Mouse (Mus musculus) thymus, adult 2 months (tissue): ENCODE data around the gene Zbtb8os. TPM values are rescaled to one million over a fixed set of nuclear protein-coding genes. Genes with fewer than 3 reads are reported as not detected.

Source experiments
- DNase-seq: peaks from one replicate; pipeline ENCODE4 v3.0.0; 2021
- H3K27ac ChIP-seq: fragments of 200-500 bp; 2 replicates; pipeline ENCODE4 v1.5.1; 2012; ENCODE audit warnings: low read length, control low read depth; ENCODE audit not compliant: control insufficient read depth, insufficient read depth
- H3K27me3 ChIP-seq: fragments of 200-500 bp; 2 replicates; pipeline ENCODE4 v1.6.1; 2012; ENCODE audit warnings: mild to moderate bottlenecking, low read length, moderate library complexity, mixed read lengths; ENCODE audit not compliant: control insufficient read depth, insufficient read depth
- H3K36me3 ChIP-seq: fragments of 200-500 bp; 2 replicates; pipeline ENCODE4 v1.6.1; 2012; ENCODE audit warnings: mild to moderate bottlenecking, low read length, moderate library complexity; ENCODE audit not compliant: control insufficient read depth, insufficient read depth
- H3K4me1 ChIP-seq: fragments of 200-500 bp; replicated peaks from 2 replicates; pipeline ENCODE4 v1.6.1; 2012; ENCODE audit warnings: low read length; ENCODE audit not compliant: control insufficient read depth, insufficient read depth
- H3K4me3 ChIP-seq: fragments of 200-500 bp; 2 replicates; pipeline ENCODE4 v1.5.1; 2012; ENCODE audit warnings: mild to moderate bottlenecking, low read length, control low read depth, moderate library complexity; ENCODE audit not compliant: control insufficient read depth, insufficient read depth
- CTCF ChIP-seq: fragments of 200-500 bp; IDR thresholded peaks from 2 replicates; pipeline ENCODE4 v1.5.1; 2012; ENCODE audit warnings: mild to moderate bottlenecking, control low read depth, low read length, moderate library complexity, borderline replicate concordance; ENCODE audit not compliant: control insufficient read depth, poor library complexity, insufficient read depth; ENCODE audit errors: extremely low read depth
- POLR2A ChIP-seq: fragments of 200-500 bp; IDR thresholded peaks from 2 replicates; pipeline ENCODE4 v1.6.1; 2012; ENCODE audit warnings: mild to moderate bottlenecking, low read length, control low read depth, moderate library complexity; ENCODE audit not compliant: control insufficient read depth, poor library complexity, insufficient read depth; ENCODE audit errors: extremely low read depth
- WGBS: fragments of 180-500 bp; shearing (Covaris S2); methylation state at CpG from one replicate; pipeline ENCODE4 v1.1.7; 2018; 5-methylcytosine and 5-hydroxymethylcytosine counted together
- polyA plus RNA-seq: library from polyadenylated mRNA; depleted of rRNA; stranded (reverse); fragments of >200 nt; gene quantifications from 2 replicates; pipeline ENCODE4 v1.2.3, GENCODE M21; 2012

The Zbtb8os gene
- polyA plus RNA-seq, 1 experiment = 14.3 TPM

DNA sequence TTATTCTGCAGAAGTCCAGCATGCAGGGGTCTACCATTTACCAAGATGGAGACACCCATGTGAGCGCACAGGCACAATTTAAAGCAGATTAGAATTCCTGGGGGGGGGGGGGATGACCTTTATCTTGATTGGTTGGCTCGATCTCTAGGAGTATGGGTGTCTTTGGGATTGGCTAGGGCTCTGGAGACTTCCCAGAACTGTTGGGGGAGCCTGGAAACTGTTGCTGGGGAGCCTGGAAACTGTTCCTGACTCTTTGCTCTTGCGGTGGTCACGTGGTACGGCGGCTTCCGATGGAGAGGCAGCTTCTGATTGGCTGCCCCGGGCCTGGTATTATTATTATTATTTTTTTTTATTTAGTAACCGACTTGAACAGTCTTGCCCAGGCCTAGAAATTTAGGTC lies 46.5 kb downstream of the Zbtb8os start:
- Histone ChIP-seq H3K4me3 (no peak overlapping the region), H3K36me3 (no peaks in the 10 kb centered on the region), H3K27me3 (no peaks in the 10 kb centered on the region), H3K27ac (no peak overlapping the region), H3K4me1 (0 out of 2 replicates have a peak, but pooled peaks cover 3% of the 10 kb centered on the region)
- DNase-seq = no peak
- WGBS = 94% methylated on average over 9 of the region's 9 CpGs
- TF ChIP-seq CTCF (no peak), POLR2A (no peak)

DNA sequence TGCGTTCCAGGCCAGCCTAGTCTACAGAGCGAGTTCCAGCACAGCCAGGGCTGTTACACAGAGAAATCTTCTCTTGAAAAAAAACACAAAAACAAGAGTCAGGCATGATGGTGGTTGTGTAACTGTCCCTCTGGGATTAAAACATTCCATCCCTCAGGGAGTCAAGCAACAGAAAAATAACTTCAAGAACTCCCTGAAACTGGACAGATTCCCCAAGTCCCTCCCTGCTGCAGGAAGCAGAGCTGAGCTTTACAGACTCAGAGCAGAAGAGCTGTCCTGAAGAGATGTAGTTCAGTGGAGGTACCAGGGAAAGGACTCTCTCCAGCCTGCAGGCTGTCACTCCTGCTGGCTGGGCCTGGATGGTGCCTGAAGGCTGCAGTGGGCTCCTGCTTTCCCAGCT lies 47.0 kb downstream of the Zbtb8os start:
- no peak overlapping the region for H3K27ac ChIP-seq
- no peaks in the 10 kb centered on the region for H3K27me3 ChIP-seq
- no peak for TF ChIP-seq POLR2A
- no peak for TF ChIP-seq CTCF
- no peaks in the 10 kb centered on the region for H3K36me3 ChIP-seq
- DNase-seq = no peak
- H3K4me3 ChIP-seq = no peak overlapping the region
- H3K4me1 ChIP-seq = 0 out of 2 replicates have a peak, but pooled peaks cover 3% of the 10 kb centered on the region
- 95% methylated on average over 2 of the region's 2 CpGs for WGBS

DNA sequence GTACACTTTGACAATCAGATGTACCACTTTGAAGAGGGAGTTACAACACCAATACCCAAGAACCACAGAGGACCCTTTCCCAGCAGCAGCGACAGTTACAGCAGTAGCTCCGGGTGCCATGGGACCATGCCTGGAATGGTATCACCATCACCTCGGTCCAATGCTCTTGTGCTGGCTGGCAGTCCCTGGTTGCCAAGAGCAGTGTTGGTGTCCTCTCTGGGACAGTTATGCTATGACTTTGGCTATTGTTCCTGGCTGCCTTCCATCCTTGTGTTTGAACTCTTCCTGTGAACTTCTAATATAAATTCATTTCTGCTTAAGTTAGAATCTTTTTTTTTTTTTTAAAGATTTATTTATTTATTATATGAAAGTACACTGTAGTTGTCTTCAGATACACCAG lies 48.1 kb downstream of the Zbtb8os start:
- no peaks in the 10 kb centered on the region for H3K27me3 ChIP-seq
- no peak overlapping the region for H3K4me3 ChIP-seq
- H3K36me3 ChIP-seq = no peaks in the 10 kb centered on the region
- TF ChIP-seq POLR2A (no peak), CTCF (no peak)
- 100% methylated on average over 3 of the region's 3 CpGs for WGBS
- H3K4me1 ChIP-seq = no peaks in the 10 kb centered on the region
- no peak overlapping the region for H3K27ac ChIP-seq
- DNase-seq = no peak

DNA sequence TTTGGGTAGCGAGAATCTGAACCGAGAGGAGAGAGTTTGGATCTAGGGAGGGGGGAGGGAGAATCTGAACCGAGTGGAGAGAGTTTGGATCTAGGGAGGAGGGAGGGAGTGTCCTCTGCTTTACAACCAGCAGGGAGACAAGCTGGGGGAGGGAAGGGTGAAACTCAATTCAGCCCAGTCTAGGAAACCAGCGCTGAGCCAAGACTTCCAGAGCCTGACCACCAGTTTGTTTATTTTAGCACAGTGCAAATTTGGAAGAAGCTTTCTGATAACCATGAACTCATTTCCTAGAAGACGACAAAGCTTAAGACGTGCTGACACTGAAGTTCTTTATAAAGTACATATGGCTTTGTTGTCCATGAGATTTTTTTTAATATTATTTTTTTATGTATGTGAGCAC lies 48.9 kb downstream of the Zbtb8os start:
- Histone ChIP-seq H3K27ac (no peak overlapping the region), H3K27me3 (no peaks in the 10 kb centered on the region), H3K4me3 (no peak overlapping the region), H3K4me1 (no peaks in the 10 kb centered on the region), H3K36me3 (no peaks in the 10 kb centered on the region)
- 65% methylated on average over 6 of the region's 6 CpGs for WGBS
- no peak for DNase-seq
- TF ChIP-seq CTCF (no peak), POLR2A (no peak)

DNA sequence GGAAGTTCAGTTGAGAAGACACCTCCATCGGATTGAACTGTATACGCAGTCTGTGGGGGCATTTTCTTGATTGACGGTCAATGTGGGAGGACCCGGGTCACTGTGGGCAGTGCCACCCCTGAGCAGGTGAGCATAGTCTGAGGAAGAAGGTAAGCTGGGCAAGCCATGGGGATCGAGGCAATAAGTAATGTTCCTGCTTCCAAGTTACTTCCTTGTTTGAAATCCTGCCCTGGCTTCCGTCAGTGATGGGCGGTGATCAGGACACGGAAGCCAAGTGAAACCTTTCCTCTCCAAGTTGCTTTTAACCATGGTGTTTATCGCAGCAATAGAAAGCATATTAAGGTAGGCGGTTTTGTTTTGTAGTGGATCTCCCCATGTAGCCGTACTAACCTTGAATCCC lies 50.2 kb downstream of the Zbtb8os start:
- no peak for TF ChIP-seq POLR2A
- no peak for TF ChIP-seq CTCF
- H3K27ac ChIP-seq = no peak overlapping the region
- H3K4me1 ChIP-seq = no peaks in the 10 kb centered on the region
- no peak for DNase-seq
- no peaks in the 10 kb centered on the region for H3K36me3 ChIP-seq
- WGBS = 80% methylated on average over 11 of the region's 11 CpGs
- no peak overlapping the region for H3K4me3 ChIP-seq
- no peaks in the 10 kb centered on the region for H3K27me3 ChIP-seq

DNA sequence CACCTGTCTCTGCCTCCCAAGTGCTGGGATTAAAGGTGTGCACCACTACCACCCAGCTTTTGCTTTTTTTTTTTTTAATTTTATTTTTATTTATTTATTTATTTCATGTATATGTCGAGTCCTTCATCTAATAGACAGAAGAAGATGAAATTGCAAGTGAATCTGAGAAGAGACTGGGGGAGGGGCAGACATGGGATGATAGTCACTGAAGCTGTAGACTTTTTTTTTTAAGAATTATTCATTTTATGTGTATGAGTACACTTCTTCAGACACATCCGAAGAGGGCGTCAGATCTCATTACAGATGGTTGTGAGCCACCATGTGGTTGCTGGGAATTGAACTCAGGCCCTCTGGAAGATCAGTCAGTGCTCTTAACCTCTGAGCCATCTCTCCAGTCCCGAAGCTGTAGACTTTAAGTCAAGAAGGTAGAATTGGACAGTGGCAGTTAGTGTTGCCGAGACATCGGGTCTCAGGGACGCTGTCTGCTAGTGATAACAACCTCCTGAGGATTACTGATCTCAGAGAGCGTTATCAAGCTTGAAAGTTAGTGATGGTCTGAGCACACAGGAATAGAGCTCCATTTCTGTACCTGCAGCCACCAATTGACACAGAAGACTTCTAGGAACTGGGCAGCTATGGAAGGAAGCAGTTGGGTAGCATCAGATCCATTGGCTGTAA lies 50.9 kb downstream of the Zbtb8os start:
- no peak overlapping the region for H3K4me3 ChIP-seq
- DNase-seq = no peak
- H3K4me1 ChIP-seq = no peaks in the 10 kb centered on the region
- 94% methylated on average over 8 of the region's 8 CpGs for WGBS
- H3K27me3 ChIP-seq = no peaks in the 10 kb centered on the region
- H3K36me3 ChIP-seq = no peaks in the 10 kb centered on the region
- H3K27ac ChIP-seq = no peak overlapping the region
- TF ChIP-seq POLR2A = no peak
- TF ChIP-seq CTCF = no peak

DNA sequence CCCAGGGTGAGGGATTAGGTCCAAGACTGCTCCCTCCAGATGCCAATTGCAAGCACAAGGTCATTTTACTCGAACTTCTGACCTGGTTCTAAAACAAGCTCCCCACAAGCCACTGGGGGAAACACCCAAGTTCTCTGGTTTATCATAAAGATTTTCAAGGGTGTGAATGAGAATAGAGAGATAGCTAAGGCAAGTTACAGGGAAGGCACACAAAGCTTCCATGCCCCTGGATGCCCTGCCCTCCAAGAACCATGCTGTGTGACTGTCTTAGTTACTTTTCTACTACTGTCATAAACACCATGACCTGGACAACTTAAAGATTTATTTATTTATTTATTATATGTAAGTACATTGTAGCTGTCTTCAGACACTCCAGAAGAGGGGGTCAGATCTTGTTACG lies 51.5 kb downstream of the Zbtb8os start:
- DNase-seq = no peak
- no peaks in the 10 kb centered on the region for H3K36me3 ChIP-seq
- WGBS = 76% methylated on average over 2 of the region's 2 CpGs
- H3K4me3 ChIP-seq = no peak overlapping the region
- no peaks in the 10 kb centered on the region for H3K4me1 ChIP-seq
- H3K27me3 ChIP-seq = no peaks in the 10 kb centered on the region
- H3K27ac ChIP-seq = no peak overlapping the region
- TF ChIP-seq CTCF (no peak), POLR2A (no peak)
